Mouse (Mus musculus) G1E (cell line): ENCODE measurements at regions not wholly inside any gene's neighbourhood (a gene's known extent, or its start where the extent isn't known, plus 50 kb on each side); places are given as distances from the start of the nearest gene placed in this dataset.

Source experiments
- ATAC-seq: 2 replicates; pipeline ENCODE4 v1.8.0; 2016; ENCODE audit warnings: mild to moderate bottlenecking; ENCODE audit not compliant: insufficient number of reproducible peaks, poor library complexity, low FRiP score, severe bottlenecking; ENCODE audit errors: extremely low read depth
- DNase-seq: peaks from one replicate; pipeline ENCODE4 v3.0.0; 2012; ENCODE audit warnings: low spot score
- H3K27me3 ChIP-seq: 2 replicates; pipeline ENCODE4 v1.6.1; 2012; ENCODE audit warnings: mild to moderate bottlenecking, low read length, inconsistent platforms; ENCODE audit not compliant: insufficient read depth
- H3K36me3 ChIP-seq: replicated peaks from 2 replicates; pipeline ENCODE3; 2012; ENCODE audit warnings: mild to moderate bottlenecking, inconsistent platforms
- H3K4me1 ChIP-seq: 2 replicates; pipeline ENCODE4 v1.6.1; 2012; ENCODE audit warnings: low read depth, low read length, inconsistent platforms, mixed read lengths; ENCODE audit not compliant: insufficient read depth
- H3K4me3 ChIP-seq: 2 replicates; pipeline ENCODE4 v1.5.1; 2012; ENCODE audit warnings: low read depth, mild to moderate bottlenecking, inconsistent platforms, low read length, moderate library complexity, mixed read lengths
- H3K9me3 ChIP-seq: replicated peaks from 2 replicates; pipeline ENCODE4 v1.6.1; 2012; ENCODE audit warnings: inconsistent platforms
- CTCF ChIP-seq: IDR thresholded peaks from 2 replicates; pipeline ENCODE4 v1.5.1; 2012; ENCODE audit warnings: low read depth, low read length, inconsistent platforms, mixed read lengths
- GATA1 ChIP-seq: IDR thresholded peaks from 2 replicates; pipeline ENCODE4 v1.6.1; 2012; ENCODE audit warnings: borderline replicate concordance, low read length, inconsistent platforms, mixed read lengths
- GATA2 ChIP-seq: IDR thresholded peaks from 2 replicates; pipeline ENCODE4 v1.6.1; 2012; ENCODE audit warnings: low read depth, low read length, inconsistent platforms, borderline replicate concordance
- POLR2AphosphoS5 ChIP-seq: IDR thresholded peaks from 2 replicates; pipeline ENCODE4 v1.6.1; 2012; ENCODE audit warnings: low read depth, low read length, inconsistent platforms; ENCODE audit not compliant: insufficient replicate concordance
- TAL1 ChIP-seq: conservative IDR thresholded peaks from 2 replicates; pipeline ENCODE4 v1.6.1; 2012; ENCODE audit warnings: low read depth, low read length, inconsistent platforms, mixed read lengths

- H3K36me3 ChIP-seq: no peaks in the 10 kb centered on the region
- DNase-seq (no peak), ATAC-seq (no peak)
- no peaks in the 10 kb centered on the region for H3K4me1 ChIP-seq
- no peaks in the 10 kb centered on the region for H3K27me3 ChIP-seq
- TF ChIP-seq GATA1: no peak
- no peak for TF ChIP-seq POLR2AphosphoS5
- H3K4me3 ChIP-seq: no peak overlapping the region
- peaks cover 85% of the 10 kb centered on the region for H3K9me3 ChIP-seq
Observed at GRCm38 (mm10) chr12:109539046-109539445, 61.1 kb downstream of the Rtl1 start.

GRCm38 (mm10) chr12:109538641-109539040, 61.5 kb downstream of the Rtl1 start:
- Histone ChIP-seq H3K4me1 (no peaks in the 10 kb centered on the region), H3K36me3 (no peaks in the 10 kb centered on the region), H3K9me3 (peaks cover 88% of the 10 kb centered on the region), H3K4me3 (no peak overlapping the region), H3K27me3 (no peaks in the 10 kb centered on the region)
- ATAC-seq: no peak
- no peak for TF ChIP-seq TAL1
- TF ChIP-seq CTCF: no peak
- TF ChIP-seq POLR2AphosphoS5: no peak
- TF ChIP-seq GATA2: no peak
- TF ChIP-seq GATA1: no peak
- no peak for DNase-seq

- Histone ChIP-seq H3K4me3 (no peak overlapping the region), H3K36me3 (no peaks in the 10 kb centered on the region), H3K9me3 (peaks cover 88% of the 10 kb centered on the region), H3K27me3 (no peaks in the 10 kb centered on the region), H3K4me1 (no peaks in the 10 kb centered on the region)
- TF ChIP-seq CTCF: no peak
- TF ChIP-seq GATA1: no peak
- no peak for TF ChIP-seq GATA2
- TF ChIP-seq POLR2AphosphoS5: no peak
- no peak for TF ChIP-seq TAL1
- DNase-seq (no peak), ATAC-seq (no peak)
Observed at GRCm38 (mm10) chr12:109536536-109536935, 63.6 kb downstream of the Rtl1 start.

GRCm38 (mm10) chr12:109532392-109532791, 67.7 kb downstream of the Rtl1 start:
- Histone ChIP-seq H3K9me3 (peaks cover 92% of the 10 kb centered on the region), H3K27me3 (peaks cover 3% of the 10 kb centered on the region; the same call in 1 of the 2 replicates), H3K4me1 (no peaks in the 10 kb centered on the region; the same call in 1 of the 2 replicates), H3K36me3 (no peaks in the 10 kb centered on the region), H3K4me3 (no peak overlapping the region)
- TF ChIP-seq TAL1 (no peak), GATA2 (no peak), GATA1 (no peak), POLR2AphosphoS5 (no peak), CTCF (no peak)
- ATAC-seq (no peak), DNase-seq (no peak)

- Histone ChIP-seq H3K4me3 (no peak overlapping the region), H3K9me3 (peaks cover 92% of the 10 kb centered on the region), H3K36me3 (no peaks in the 10 kb centered on the region), H3K4me1 (no peaks in the 10 kb centered on the region; the same call in 1 of the 2 replicates), H3K27me3 (peaks cover 5% of the 10 kb centered on the region; the same call in 1 of the 2 replicates)
- ATAC-seq: no peak
- no peak for DNase-seq
- TF ChIP-seq POLR2AphosphoS5: no peak
- no peak for TF ChIP-seq GATA2
- no peak for TF ChIP-seq CTCF
- TF ChIP-seq TAL1: no peak
- no peak for TF ChIP-seq GATA1
Observed at GRCm38 (mm10) chr12:109531347-109532023, 68.6 kb downstream of the Rtl1 start.

- Histone ChIP-seq H3K9me3 (peaks cover 94% of the 10 kb centered on the region), H3K4me3 (0 out of 2 replicates have a peak overlapping the region, but pooled peaks have one; percentile 5), H3K36me3 (no peaks in the 10 kb centered on the region), H3K27me3 (peaks cover 6% of the 10 kb centered on the region; the same call in 1 of the 2 replicates), H3K4me1 (no peaks in the 10 kb centered on the region; the same call in 1 of the 2 replicates)
- DNase-seq (no peak), ATAC-seq (no peak)
- TF ChIP-seq POLR2AphosphoS5: no peak
- no peak for TF ChIP-seq TAL1
- no peak for TF ChIP-seq GATA2
- no peak for TF ChIP-seq GATA1
- no peak for TF ChIP-seq CTCF
Observed at GRCm38 (mm10) chr12:109530215-109531050, 69.7 kb downstream of the Rtl1 start.
